Mouse (Mus musculus) cortical plate, adult 2 months (tissue): ENCODE results near the gene Gm43064.

Source experiments
- CTCF ChIP-seq: fragments of 200-500 bp; IDR thresholded peaks from 2 replicates; pipeline ENCODE4 v1.5.1; 2011; ENCODE audit warnings: mild to moderate bottlenecking, control low read depth, low read length; ENCODE audit not compliant: insufficient read depth; ENCODE audit errors: extremely low read depth
- POLR2A ChIP-seq: fragments of 200-500 bp; IDR thresholded peaks from 2 replicates; pipeline ENCODE4 v1.6.1; 2011; ENCODE audit warnings: mild to moderate bottlenecking, low read length, control low read depth; ENCODE audit not compliant: insufficient read depth; ENCODE audit errors: extremely low read depth

DNA sequence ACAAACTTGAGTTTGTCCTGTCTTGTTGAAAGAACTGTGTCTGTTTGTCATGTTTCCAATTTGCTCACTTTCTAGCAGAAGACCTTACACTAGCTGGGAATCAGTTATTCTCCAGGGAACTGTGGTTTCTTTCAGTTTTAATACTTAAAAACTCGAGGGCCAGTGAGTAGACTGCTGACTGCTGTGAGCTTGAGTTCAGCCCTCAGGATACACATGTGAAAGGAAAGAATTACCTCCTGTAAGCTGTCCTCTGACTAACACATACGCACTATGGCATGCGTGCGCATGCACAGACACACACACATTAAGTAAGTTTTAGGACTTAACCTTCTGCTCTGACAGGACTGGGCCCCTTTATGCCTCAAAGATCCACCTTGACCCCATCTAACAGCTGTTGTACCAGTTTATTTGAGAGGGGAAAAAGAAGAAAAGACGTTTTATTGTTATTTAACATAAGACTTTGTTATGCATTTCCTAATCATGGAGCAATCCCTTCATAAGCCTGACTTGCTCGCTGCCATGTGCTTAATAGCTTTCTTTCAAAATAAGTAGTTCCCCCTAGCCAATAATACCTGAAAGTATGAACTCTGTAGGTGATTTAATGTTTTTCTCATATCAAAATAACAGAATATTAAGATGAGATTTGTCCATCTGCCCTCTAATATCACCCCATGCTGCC is 26.0 kb downstream of the Gm43064 start:
- no peak for TF ChIP-seq POLR2A
- no peak for TF ChIP-seq CTCF
